Mouse (Mus musculus): Measurements from ENCODE around the gene Zfp61. TPM values are rescaled to one million over a fixed set of nuclear protein-coding genes. Genes with fewer than 3 reads are reported as not detected.

Zfp61 gene
- total RNA-seq, 4 experiments from 2014 or later: 7.9 to 19.1 (median 13.4) TPM

- peak; percentile 77 for DNase-seq
These were observed 46.2 kb downstream of the Zfp61 start, which contains the start of gene Zfp108 for GRCm38 (mm10) chr7:24254633-24255474. TSS of gene Zfp108 (plus strand) at chr7:24254794.

GRCm38 (mm10) chr7:24253779-24254615, 47.0 kb downstream of the Zfp61 start:
- DNase-seq: no peak

Small RNA genes within 50 kb of the gene (microRNA-seq; reads per million reads assigned to microRNA genes)
- gene Gm27592: 0 reads per million in 2 experiments

Other genes with a start within 250 kb of the Zfp61 start
- not detected for gene Vmn1r183, start 248.0 kb downstream of the Zfp61 start, total RNA-seq (2022)
- 10 to 100 TPM; 24.2 to 32.3 (median 27.1) TPM for gene Zfp180, start 219.3 kb downstream of the Zfp61 start, total RNA-seq (2022)
- 1 to 10 TPM; 3.7 to 8.3 (median 5.1) TPM for gene Zfp112, start 188.9 kb downstream of the Zfp61 start, total RNA-seq (2022)
- gene Zfp235, start 167.1 kb downstream of the Zfp61 start, total RNA-seq (2022): 10 to 100 TPM in 3 of 4 experiments, 1 to 10 TPM in 1; 7.8 to 13.9 (median 11.4) TPM
- under 1 TPM; 0.28 to 0.56 (median 0.44) TPM for gene Zfp114, start 126.2 kb downstream of the Zfp61 start, total RNA-seq (2022)
- gene Zfp111, start 89.8 kb downstream of the Zfp61 start, total RNA-seq (2022): 10 to 100 TPM in 3 of 4 experiments, 1 to 10 TPM in 1; 8.4 to 13.1 (median 12.2) TPM
- gene Zfp109, start 63.7 kb downstream of the Zfp61 start, total RNA-seq (2022): 1 to 10 TPM; 4.0 to 4.8 (median 4.3) TPM
- 1 to 10 TPM; 2.9 to 5.6 (median 4.1) TPM for gene Zfp108, start 46.4 kb downstream of the Zfp61 start, total RNA-seq (2022)
- 1 to 10 TPM; 4.4 to 9.0 (median 5.8) TPM for gene Zfp93, start 30.8 kb downstream of the Zfp61 start, total RNA-seq (2022)
- 10 to 100 TPM in 1 of 4 experiments, 1 to 10 TPM in 3; 4.8 to 10.1 (median 7.0) TPM for gene Zfp94, start 15.4 kb upstream of the Zfp61 start, total RNA-seq (2022)
- gene Tescl, start 32.7 kb upstream of the Zfp61 start, total RNA-seq (2022): under 1 TPM in 1 of 4 experiments, not detected in 3; 0.70 TPM
- gene Lypd5, start 48.0 kb upstream of the Zfp61 start, total RNA-seq (2022): not detected
- 1 to 10 TPM in 2 of 4 experiments, under 1 TPM in 2; 0.70 to 2.0 (median 1.2) TPM for gene Kcnn4, start 69.0 kb upstream of the Zfp61 start, total RNA-seq (2022)
- gene Smg9, start 98.4 kb upstream of the Zfp61 start, total RNA-seq (2022): 10 to 100 TPM; 20.2 to 39.0 (median 25.9) TPM
- not detected for gene Irgc1, start 151.1 kb upstream of the Zfp61 start, total RNA-seq (2022)
- 10 to 100 TPM in 3 of 4 experiments, 1 to 10 TPM in 1; 9.6 to 19.2 (median 10.2) TPM for gene Plaur, start 161.3 kb upstream of the Zfp61 start, total RNA-seq (2022)
- 1 to 10 TPM; 3.1 to 4.7 (median 4.1) TPM for gene Cadm4, start 180.8 kb upstream of the Zfp61 start, total RNA-seq (2022)
- gene Zfp428, start 205.8 kb upstream of the Zfp61 start, total RNA-seq (2022): 1 to 10 TPM; 4.9 to 7.3 (median 5.6) TPM
- gene AC161166.1, start 211.2 kb upstream of the Zfp61 start, total RNA-seq (2022): not detected
- gene Irgq, start 229.5 kb upstream of the Zfp61 start, total RNA-seq (2022): 10 to 100 TPM; 26.7 to 30.9 (median 27.8) TPM
- not detected for gene Pinlyp, start 244.9 kb upstream of the Zfp61 start, total RNA-seq (2022)
- gene Xrcc1, start 245.1 kb upstream of the Zfp61 start, total RNA-seq (2022): 10 to 100 TPM; 39.2 to 55.5 (median 46.6) TPM